Mouse (Mus musculus): ENCODE data around the gene Rpl15.
A peak's percentile ranks its signal among the peaks of the same experiment; 100 is the strongest.

GRCm38 (mm10) chr14:18238750-18239731 is 32.1 kb downstream of the Rpl15 start, which contains the start of gene Nr1d2:
- TF ChIP-seq CTCF (IDR thresholded peaks at IDR 0.05; ENCODE audit: insufficient read depth, low read length) = no peak
- peak; percentile 78 for TF ChIP-seq POLR2A (IDR thresholded peaks at IDR 0.05; ENCODE audit: borderline replicate concordance, extremely low read depth, low read depth, low read length)
